Mouse (Mus musculus) MEL (cell line): Measurements from ENCODE around the gene D430041D05Rik.

Experiments
- CHD2 ChIP-seq: IDR thresholded peaks from 2 replicates; pipeline ENCODE4 v1.6.1; 2011; ENCODE audit warnings: low read length, improper control_type of control experiment
- CTCF ChIP-seq, 3 experiments: IDR thresholded peaks in 2 of 3; conservative IDR thresholded peaks in 1 of 3; 2 replicates each; pipeline ENCODE4 v1.5.1; 2011 to 2012; ENCODE audit warnings: low read length in 3 of 3, low read depth in 2 of 3, mild to moderate bottlenecking in 2 of 3, improper control_type of control experiment in 1 of 3, inconsistent platforms in 1 of 3, mixed read lengths in 1 of 3, moderate library complexity in 1 of 3; ENCODE audit not compliant: control insufficient read depth in 1 of 3, insufficient read depth in 1 of 3, poor library complexity in 1 of 3, severe bottlenecking in 1 of 3
- E2F4 ChIP-seq: IDR thresholded peaks from 2 replicates; pipeline ENCODE4 v1.6.1; 2011; ENCODE audit warnings: low read depth, low read length, improper control_type of control experiment, borderline replicate concordance
- EP300 ChIP-seq, 2 experiments: IDR thresholded peaks; 2 replicates each; pipeline ENCODE4 v1.6.1; 2011; ENCODE audit warnings: improper control_type of control experiment in 2 of 2, low read length in 2 of 2, low read depth in 1 of 2, mild to moderate bottlenecking in 1 of 2
- HCFC1 ChIP-seq: IDR thresholded peaks from 2 replicates; pipeline ENCODE4 v1.6.1; 2012; ENCODE audit warnings: low read depth, mild to moderate bottlenecking, inconsistent platforms, low read length, improper control_type of control experiment, moderate library complexity
- JUND ChIP-seq: IDR thresholded peaks from 2 replicates; pipeline ENCODE4 v1.6.1; 2011; ENCODE audit warnings: low read depth, mild to moderate bottlenecking, improper control_type of control experiment, low read length
- MAFK ChIP-seq: IDR thresholded peaks from 2 replicates; pipeline ENCODE4 v1.6.1; 2011; ENCODE audit warnings: low read depth, mild to moderate bottlenecking, low read length, improper control_type of control experiment, borderline replicate concordance
- MAX ChIP-seq: IDR thresholded peaks from 2 replicates; pipeline ENCODE4 v1.6.1; 2011; ENCODE audit warnings: low read length, improper control_type of control experiment
- MYC ChIP-seq: IDR thresholded peaks from 2 replicates; pipeline ENCODE4 v1.6.1; 2011; ENCODE audit warnings: low read depth, mild to moderate bottlenecking, low read length, improper control_type of control experiment, moderate library complexity
- POLR2A ChIP-seq, 2 experiments: IDR thresholded peaks; 2 replicates each; pipeline ENCODE4 v1.6.1; 2011 to 2012; ENCODE audit warnings: low read length in 2 of 2, mild to moderate bottlenecking in 2 of 2, control low read depth in 1 of 2, improper control_type of control experiment in 1 of 2, low read depth in 1 of 2, moderate library complexity in 1 of 2; ENCODE audit not compliant: control insufficient read depth in 1 of 2, insufficient read depth in 1 of 2, poor library complexity in 1 of 2
- RCOR1 ChIP-seq: IDR thresholded peaks from 2 replicates; pipeline ENCODE4 v1.6.1; 2012; ENCODE audit warnings: low read depth, mild to moderate bottlenecking, inconsistent platforms, low read length, improper control_type of control experiment
- TAL1 ChIP-seq: IDR thresholded peaks from 2 replicates; pipeline ENCODE4 v1.6.1; 2012; ENCODE audit warnings: mild to moderate bottlenecking, inconsistent platforms, low read length, moderate library complexity, mixed read lengths
- ZKSCAN1 ChIP-seq: IDR thresholded peaks from 2 replicates; pipeline ENCODE4 v1.6.1; 2012; ENCODE audit warnings: low read depth, mild to moderate bottlenecking, inconsistent platforms, low read length, improper control_type of control experiment, moderate library complexity

GRCm38 (mm10) chr2:104307102-104307501 is 103.7 kb downstream of the D430041D05Rik start:
- TF ChIP-seq POLR2A (IDR thresholded peaks at IDR 0.05; ENCODE audit: control insufficient read depth in 1 of 2, insufficient read depth in 1 of 2, low read depth in 1 of 2, low read length in 2 of 2, poor library complexity in 1 of 2) (no peak), HCFC1 (no peak), E2F4 (no peak), ZKSCAN1 (no peak), CTCF (IDR thresholded peaks at IDR 0.05 in 2 of 3, conservative IDR thresholded peaks at IDR 0.05 in 1 of 3; ENCODE audit: control insufficient read depth in 1 of 3, insufficient read depth in 1 of 3, low read depth in 2 of 3, low read length in 3 of 3, poor library complexity in 1 of 3, severe bottlenecking in 1 of 3) (no peak), CHD2 (no peak), MAFK (no peak), TAL1 (no peak), JUND (no peak), MAX (no peak), RCOR1 (no peak), MYC (no peak), EP300 (IDR thresholded peaks at IDR 0.05; ENCODE audit: low read depth in 1 of 2, low read length in 2 of 2) (no peak)
